ENCODE assay signal across 8 mouse cellular contexts in genomic region chr10:41500941-41501340, GRCm38 (mm10). TPM values are rescaled to one million over a fixed set of nuclear protein-coding genes. Genes with fewer than 3 reads are reported as not detected.
DNase-seq lines count a peak whose midpoint lies in the region; TF ChIP-seq lines count a peak whose summit lies in the region.

No protein-coding gene starts in this region.

- peak; percentile 66 for DNase-seq in gastrocnemius, adult 2 months
- DNase-seq in gastrocnemius, postnatal 10 days, result no peak
- DNase-seq in lung, postnatal 10 days, result peak; percentile 69
- no peak for DNase-seq in lung, adult 2 months
- peak; percentile 75 for DNase-seq in brain, embryonic 14.5 days (ENCODE audit: low read depth)
- peak; percentile 70 to 89 for DNase-seq in kidney, postnatal 25 days
- DNase-seq in urinary bladder, postnatal 4 days (ENCODE audit: low spot score in 2 of 2), result no peak
- DNase-seq in ovary, postnatal 14 days (ENCODE audit: low spot score), result no peak

- peak overlapping the region; percentile 28 for H3K27ac ChIP-seq in gastrocnemius, adult 2 months

- TF ChIP-seq CTCF in gastrocnemius, adult 2 months (IDR thresholded peaks at IDR 0.05), result no peak
- no peak for TF ChIP-seq CTCF in lung, adult 2 months (IDR thresholded peaks at IDR 0.05; ENCODE audit: insufficient read depth, low read length)
- TF ChIP-seq CTCF in brain, embryonic 14.5 days (IDR thresholded peaks at IDR 0.05; ENCODE audit: borderline replicate concordance, extremely low read depth, insufficient read depth, insufficient read length), result no peak

- no peak overlapping the region for H3K4me3 ChIP-seq in gastrocnemius, adult 2 months
- H3K4me3 ChIP-seq in lung, adult 2 months (replicated peaks; ENCODE audit: extremely low read depth, low read depth, low read length), result no peak overlapping the region

- H3K4me1 ChIP-seq in lung, adult 2 months (ENCODE audit: control insufficient read depth, insufficient read depth, low read length), result no peaks in the 10 kb centered on the region

- WGBS in lung, adult 2 months, result 37% methylated on average over 4 of the region's 4 CpGs

- no peak for TF ChIP-seq POLR2A in lung, adult 2 months (IDR thresholded peaks at IDR 0.05; ENCODE audit: borderline replicate concordance, extremely low read depth, low read depth, low read length)
- TF ChIP-seq POLR2A in brain, embryonic 14.5 days (IDR thresholded peaks at IDR 0.05; ENCODE audit: borderline replicate concordance, extremely low read depth, insufficient read depth, insufficient read length, poor library complexity, severe bottlenecking), result no peak

- intact Hi-C loops in gastrocnemius, adult 2 months (cut with DNase I), result loop anchor here (10.0 kb wide), 2 partner anchors 66 to 196 kb away; partner anchors contain the start of genes Ak9 and Fig4

RNA-seq across cellular contexts. Expression of gene Ppil6, which starts 10.7 kb away (rescaled TPM):
- total RNA-seq in gastrocnemius, adult 2 months (2021), result not detected
- not detected for total RNA-seq in gastrocnemius, postnatal 10 days (2021)
- 2.4 and 4.2 TPM in 2 replicates for polyA plus RNA-seq in lung, adult 2 months (2012; rRNA removed)
- polyA plus RNA-seq in brain, embryonic 14.5 days (2012; rRNA removed), result 2.0 and 2.1 TPM in 2 replicates

RNA-seq across cellular contexts. Expression of gene Smpd2, which starts 10.8 kb away (rescaled TPM):
- total RNA-seq in gastrocnemius, adult 2 months (2021), result 10 to 100 TPM; 11.1 TPM
- total RNA-seq in gastrocnemius, postnatal 10 days (2021), result 10 to 100 TPM; 12.8 to 14.3 TPM
- 67.9 and 72.7 TPM in 2 replicates for polyA plus RNA-seq in lung, adult 2 months (2012; rRNA removed)
- polyA plus RNA-seq in brain, embryonic 14.5 days (2012; rRNA removed), result 41.5 and 52.2 TPM in 2 replicates

RNA-seq across cellular contexts. Expression of gene Cd164, which starts 18.3 kb away (rescaled TPM):
- total RNA-seq in gastrocnemius, adult 2 months (2021), result 100 to 1,000 TPM; 133 to 157 TPM
- 100 to 1,000 TPM; 173 to 184 TPM for total RNA-seq in gastrocnemius, postnatal 10 days (2021)
- 93.4 and 131 TPM in 2 replicates for polyA plus RNA-seq in lung, adult 2 months (2012; rRNA removed)
- 57.1 and 58.2 TPM in 2 replicates for polyA plus RNA-seq in brain, embryonic 14.5 days (2012; rRNA removed)

RNA-seq across cellular contexts. Expression of gene Mical1, which starts 24.8 kb away (rescaled TPM):
- 1 to 10 TPM; 5.9 to 6.9 TPM for total RNA-seq in gastrocnemius, adult 2 months (2021)
- 10 to 100 TPM; 17.3 to 26.9 TPM for total RNA-seq in gastrocnemius, postnatal 10 days (2021)
- 56.3 and 70.7 TPM in 2 replicates for polyA plus RNA-seq in lung, adult 2 months (2012; rRNA removed)
- 34.2 and 44.8 TPM in 2 replicates for polyA plus RNA-seq in brain, embryonic 14.5 days (2012; rRNA removed)

RNA-seq across cellular contexts. Expression of gene Zbtb24, which starts 50.8 kb away (rescaled TPM):
- total RNA-seq in gastrocnemius, adult 2 months (2021), result 1 to 10 TPM; 4.6 to 6.1 TPM
- total RNA-seq in gastrocnemius, postnatal 10 days (2021), result 1 to 10 TPM; 6.0 to 8.5 TPM
- polyA plus RNA-seq in lung, adult 2 months (2012; rRNA removed), result 13.1 and 14.5 TPM in 2 replicates
- polyA plus RNA-seq in brain, embryonic 14.5 days (2012; rRNA removed), result 23.0 and 23.1 TPM in 2 replicates

Comparison
In these comparisons a context has a peak if more than half of its experiments do, and no peak if none do; other contexts are left out.
1. DNase-seq: peak in gastrocnemius, adult 2 months (single experiment), lung, postnatal 10 days (single experiment), brain, embryonic 14.5 days (single experiment) and kidney, postnatal 25 days (2 of 2); none in gastrocnemius, postnatal 10 days (single experiment), lung, adult 2 months (single experiment), urinary bladder, postnatal 4 days (0 of 2) and ovary, postnatal 14 days (single experiment).